Mouse (Mus musculus) midbrain, postnatal 0 days (tissue): ENCODE results near the gene Ssbp2. TPM values are rescaled to one million over a fixed set of nuclear protein-coding genes. Genes with fewer than 3 reads are reported as not detected.

ENCODE experiments used
- ATAC-seq: fragments of 200-750 bp; cut with Nextera tagmentation; 2 replicates; pipeline ENCODE4 v1.8.0; 2017; ENCODE audit warnings: moderate number of reproducible peaks, mild to moderate bottlenecking, moderate TSS enrichment, moderate library complexity; ENCODE audit not compliant: low FRiP score
- DNase-seq: peaks from one replicate; pipeline ENCODE4 v3.0.0-alpha.2; 2015; ENCODE audit warnings: low spot score
- H3K27ac ChIP-seq: fragments of 300-500 bp; sonication (generic); 2 replicates; pipeline ENCODE4 v1.5.1; 2014; ENCODE audit warnings: low read depth, mild to moderate bottlenecking, low read length, mixed read lengths
- H3K27me3 ChIP-seq: fragments of 300-500 bp; sonication (generic); 2 replicates; pipeline ENCODE4 v1.6.1; 2014; ENCODE audit warnings: low read length, control low read depth, mixed read lengths; ENCODE audit not compliant: insufficient read depth
- H3K36me3 ChIP-seq: fragments of 300-500 bp; sonication (generic); 2 replicates; pipeline ENCODE4 v1.6.1; 2014; ENCODE audit warnings: low read length, control low read depth, mixed read lengths; ENCODE audit not compliant: insufficient read depth
- H3K4me1 ChIP-seq: fragments of 300-500 bp; sonication (generic); 2 replicates; pipeline ENCODE4 v1.6.1; 2014; ENCODE audit warnings: mild to moderate bottlenecking, control low read depth, antibody characterized with exemption, low read length, mixed read lengths; ENCODE audit not compliant: insufficient read depth
- H3K4me2 ChIP-seq: fragments of 300-500 bp; sonication (generic); 2 replicates; pipeline ENCODE4 v1.6.1; 2014; ENCODE audit warnings: low read depth, mild to moderate bottlenecking, low read length, mixed read lengths; ENCODE audit not compliant: poor library complexity, severe bottlenecking
- H3K4me3 ChIP-seq: fragments of 300-500 bp; sonication (generic); 2 replicates; pipeline ENCODE4 v1.5.1; 2014; ENCODE audit warnings: low read depth, mild to moderate bottlenecking, low read length, moderate library complexity
- H3K9ac ChIP-seq: fragments of 300-500 bp; sonication (generic); replicated peaks from 2 replicates; pipeline ENCODE4 v1.6.1; 2014; ENCODE audit warnings: mild to moderate bottlenecking, low read length, moderate library complexity, mixed read lengths; ENCODE audit not compliant: poor library complexity, severe bottlenecking
- H3K9me3 ChIP-seq: fragments of 300-500 bp; sonication (generic); 2 replicates; pipeline ENCODE4 v1.6.1; 2016; ENCODE audit warnings: low read length, control low read depth
- CTCF ChIP-seq: IDR thresholded peaks from 2 replicates; pipeline ENCODE4 v1.5.1; 2016; ENCODE audit warnings: antibody characterized with exemption, mild to moderate bottlenecking
- WGBS: fragments of 180-500 bp; shearing (Covaris S2); extraction: QIAGEN DNeasy Blood & Tissue Kit; methylation state at CpG from one replicate; pipeline ENCODE4 v1.1.7; 2014; 5-methylcytosine and 5-hydroxymethylcytosine counted together
- polyA plus RNA-seq: library from polyadenylated mRNA; unstranded; fragments of >200 nt; fragmentation: Nextera tagmentation; extraction: Ambion mirVana; gene quantifications from 2 replicates; pipeline ENCODE4 v1.2.1, GENCODE M21; 2015
- total RNA-seq: library from RNA; depleted of rRNA; stranded (reverse); fragments of >200 nt; gene quantifications from 2 replicates; pipeline ENCODE4 v1.2.3, GENCODE M21; 2014

Ssbp2 gene
- total and polyA plus RNA-seq, 2 experiments from 2014 or later: 156 to 167 TPM

DNA sequence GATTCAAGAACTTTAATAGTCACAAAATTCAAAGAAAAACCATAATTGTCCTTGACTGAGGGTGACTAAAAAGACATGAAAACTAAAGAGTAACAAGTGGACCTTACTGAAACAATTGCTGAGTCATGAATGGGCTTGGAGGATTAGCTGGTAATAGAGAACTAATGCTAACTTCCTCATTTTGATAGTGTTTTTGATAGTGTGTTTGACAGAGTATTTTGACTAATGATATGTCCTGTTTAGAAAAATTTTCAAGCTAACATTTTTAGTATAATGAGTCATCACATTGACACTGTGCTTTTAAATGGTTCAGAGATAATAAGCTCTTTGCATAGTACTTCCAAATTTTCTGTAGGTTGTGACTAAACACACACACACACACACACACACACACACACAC, 267.8 kb downstream of the Ssbp2 start:
- no peak for DNase-seq
- no peaks in the 10 kb centered on the region for H3K36me3 ChIP-seq
- H3K4me1 ChIP-seq: no peaks in the 10 kb centered on the region
- no peaks in the 10 kb centered on the region for H3K9me3 ChIP-seq
- no peak overlapping the region for H3K27ac ChIP-seq
- no peak for ATAC-seq
- H3K9ac ChIP-seq: no peak overlapping the region
- no peak overlapping the region for H3K4me2 ChIP-seq
- no peak for TF ChIP-seq CTCF
- no peaks in the 10 kb centered on the region for H3K27me3 ChIP-seq
- no peak overlapping the region for H3K4me3 ChIP-seq

DNA sequence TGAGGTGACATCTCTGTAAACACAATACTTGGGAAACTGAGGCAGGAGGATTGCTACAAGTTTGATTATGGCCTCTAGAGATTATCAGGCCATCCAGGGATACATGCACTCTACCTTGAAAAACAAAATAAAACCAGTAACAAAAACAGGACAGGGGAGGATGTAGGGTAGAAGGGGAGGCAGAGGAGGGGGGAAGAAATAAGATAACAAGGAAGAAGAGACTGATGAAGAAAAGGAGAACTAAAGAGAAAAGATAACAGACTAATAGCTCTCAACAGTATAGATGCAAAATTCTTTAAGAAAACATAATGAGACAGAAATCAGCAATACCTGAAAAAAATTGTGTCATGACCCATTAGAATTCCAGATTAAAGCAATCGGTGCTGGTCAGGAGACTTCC, 277.1 kb downstream of the Ssbp2 start:
- H3K4me3 ChIP-seq: no peak overlapping the region
- ATAC-seq (no peak), DNase-seq (no peak)
- H3K4me1 ChIP-seq: no peaks in the 10 kb centered on the region
- no peak overlapping the region for H3K9ac ChIP-seq
- no peak overlapping the region for H3K27ac ChIP-seq
- H3K27me3 ChIP-seq: no peaks in the 10 kb centered on the region
- WGBS: 92% methylated on average over 1 of the region's 1 CpGs
- no peaks in the 10 kb centered on the region for H3K36me3 ChIP-seq
- no peaks in the 10 kb centered on the region for H3K9me3 ChIP-seq
- H3K4me2 ChIP-seq: no peak overlapping the region
- no peak for TF ChIP-seq CTCF

- H3K36me3 ChIP-seq: no peaks in the 10 kb centered on the region
- no peaks in the 10 kb centered on the region for H3K4me1 ChIP-seq
- H3K9me3 ChIP-seq: no peaks in the 10 kb centered on the region
- H3K27ac ChIP-seq: no peak overlapping the region; the same call in 1 of the 2 replicates
- no peak for TF ChIP-seq CTCF
- 68% methylated on average over 6 of the region's 6 CpGs for WGBS
- H3K27me3 ChIP-seq: no peaks in the 10 kb centered on the region
- peak overlapping the region; percentile 90 for H3K4me2 ChIP-seq
- H3K9ac ChIP-seq: peak overlapping the region; percentile 47; the same call in 1 of the 2 replicates
- peak overlapping the region; percentile 44 for H3K4me3 ChIP-seq
- DNase-seq (no peak), ATAC-seq (no peak)
Measured at GRCm38 (mm10) chr13:91740851-91741250, 280.8 kb downstream of the Ssbp2 start.

DNA sequence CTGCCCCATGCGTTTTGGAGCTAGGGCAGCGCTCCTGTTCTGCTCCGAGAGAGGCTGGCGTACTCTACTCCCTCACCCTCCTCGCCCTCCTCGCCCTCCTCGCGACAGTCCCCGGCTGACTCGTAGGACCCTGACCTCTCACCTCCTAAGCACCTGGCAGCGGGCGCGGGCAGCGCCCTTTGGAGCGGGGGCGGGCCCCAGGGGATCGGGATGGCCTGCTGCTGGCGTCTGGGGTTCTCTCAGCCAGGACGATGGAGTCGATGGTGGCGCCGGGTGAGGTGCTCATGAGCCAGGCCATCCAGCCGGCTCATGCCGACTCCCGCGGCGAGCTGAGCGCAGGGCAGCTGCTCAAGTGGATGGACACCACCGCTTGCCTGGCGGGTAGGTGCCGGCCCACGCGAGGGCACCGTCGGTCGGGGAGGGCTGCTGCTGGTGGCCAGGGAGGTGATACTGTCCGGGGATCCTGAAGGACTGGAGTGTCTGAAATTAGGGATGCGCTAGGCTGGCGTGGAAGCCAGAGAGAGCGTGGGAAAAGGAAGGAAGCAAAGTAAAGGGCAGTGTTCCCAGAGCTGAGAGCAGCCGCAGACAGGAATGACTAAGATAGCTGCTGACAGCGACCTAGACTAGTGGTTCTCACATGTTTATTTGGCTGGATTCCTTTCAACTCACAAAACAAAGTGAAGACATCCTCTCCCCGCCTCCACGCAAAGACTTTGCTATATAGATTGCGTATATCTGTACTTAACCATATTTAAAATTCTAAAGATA, 281.4 kb downstream of the Ssbp2 start, which contains the start of gene Acot12:
TSS of gene Acot12 (plus strand) at position 233 of the 768 bp plus-strand sequence.
- no peaks in the 10 kb centered on the region for H3K36me3 ChIP-seq
- H3K9me3 ChIP-seq: no peaks in the 10 kb centered on the region
- peak within 1 kb of the TSS; percentile 90 for H3K4me2 ChIP-seq
- H3K27me3 ChIP-seq: no peaks in the 10 kb centered on the region
- ATAC-seq (peak; percentile 75), DNase-seq (peak; percentile 48)
- H3K9ac ChIP-seq: peak within 1 kb of the TSS; percentile 47
- no peaks in the 10 kb centered on the region for H3K4me1 ChIP-seq
- TF ChIP-seq CTCF: no peak
- 8% methylated on average over 45 of the region's 45 CpGs for WGBS
- peak within 1 kb of the TSS; percentile 44 for H3K4me3 ChIP-seq
- peak within 1 kb of the TSS; percentile 26; the same call in 1 of the 2 replicates for H3K27ac ChIP-seq

GRCm38 (mm10) chr13:91743180-91743579, 283.1 kb downstream of the Ssbp2 start:
- H3K9ac ChIP-seq: no peak overlapping the region
- no peak overlapping the region for H3K4me2 ChIP-seq
- no peak for ATAC-seq
- no peaks in the 10 kb centered on the region for H3K9me3 ChIP-seq
- TF ChIP-seq CTCF: no peak
- H3K27ac ChIP-seq: no peak overlapping the region
- no peaks in the 10 kb centered on the region for H3K36me3 ChIP-seq
- H3K4me3 ChIP-seq: no peak overlapping the region
- H3K4me1 ChIP-seq: no peaks in the 10 kb centered on the region
- 71% methylated on average over 3 of the region's 3 CpGs for WGBS
- DNase-seq: peak; percentile 47
- no peaks in the 10 kb centered on the region for H3K27me3 ChIP-seq

- Histone ChIP-seq H3K4me2 (no peak overlapping the region), H3K4me1 (no peaks in the 10 kb centered on the region), H3K27me3 (no peaks in the 10 kb centered on the region), H3K4me3 (no peak overlapping the region), H3K9ac (no peak overlapping the region), H3K36me3 (no peaks in the 10 kb centered on the region), H3K9me3 (no peaks in the 10 kb centered on the region), H3K27ac (no peak overlapping the region)
- no peak for ATAC-seq
- WGBS: 85% methylated on average over 5 of the region's 5 CpGs
- DNase-seq: no peak
- TF ChIP-seq CTCF: no peak
Measured at GRCm38 (mm10) chr13:91746470-91746869, 286.4 kb downstream of the Ssbp2 start.
